Mouse (Mus musculus) neural tube, embryonic 11.5 days (tissue): ENCODE measurements around the gene Gmnn. TPM values are rescaled to one million over a fixed set of nuclear protein-coding genes. Genes with fewer than 3 reads are reported as not detected.

Source experiments
- ATAC-seq: fragments of 200-750 bp; cut with Nextera tagmentation; 2 replicates; pipeline ENCODE4 v1.8.0; 2017; ENCODE audit warnings: moderate number of reproducible peaks, mild to moderate bottlenecking, moderate TSS enrichment, moderate library complexity; ENCODE audit not compliant: insufficient read depth, low FRiP score, low TSS enrichment
- DNase-seq: peaks from one replicate; pipeline ENCODE4 v3.0.0-alpha.2; 2015; ENCODE audit warnings: low spot score
- H3K27ac ChIP-seq: fragments of 300-500 bp; sonication (generic); 2 replicates; pipeline ENCODE4 v1.5.1; 2014; ENCODE audit warnings: low read depth, mild to moderate bottlenecking, low read length
- H3K27me3 ChIP-seq: fragments of 300-500 bp; sonication (generic); 2 replicates; pipeline ENCODE4 v1.6.1; 2014; ENCODE audit warnings: mild to moderate bottlenecking, low read length, mixed read lengths; ENCODE audit not compliant: control insufficient read depth, insufficient read depth
- H3K36me3 ChIP-seq: fragments of 300-500 bp; sonication (generic); 2 replicates; pipeline ENCODE4 v1.6.1; 2014; ENCODE audit warnings: mild to moderate bottlenecking, low read length, moderate library complexity, mixed read lengths; ENCODE audit not compliant: control insufficient read depth, insufficient read depth
- H3K4me1 ChIP-seq: fragments of 300-500 bp; sonication (generic); 2 replicates; pipeline ENCODE4 v1.6.1; 2014; ENCODE audit warnings: low read length, mixed read lengths; ENCODE audit not compliant: control insufficient read depth, insufficient read depth
- H3K4me2 ChIP-seq: fragments of 300-500 bp; sonication (generic); 2 replicates; pipeline ENCODE4 v1.6.1; 2014; ENCODE audit warnings: low read depth, mild to moderate bottlenecking, moderate library complexity
- H3K4me3 ChIP-seq: fragments of 300-500 bp; sonication (generic); 2 replicates; pipeline ENCODE4 v1.5.1; 2014; ENCODE audit warnings: low read depth, low read length
- H3K9ac ChIP-seq: fragments of 300-500 bp; sonication (generic); 2 replicates; pipeline ENCODE4 v1.6.1; 2014; ENCODE audit warnings: mild to moderate bottlenecking, low read length
- H3K9me3 ChIP-seq: fragments of 300-500 bp; sonication (generic); 2 replicates; pipeline ENCODE4 v1.6.1; 2016; ENCODE audit warnings: low read length; ENCODE audit not compliant: control insufficient read depth
- WGBS: fragments of 180-500 bp; shearing (Covaris S2); extraction: QIAGEN DNeasy Blood & Tissue Kit; methylation state at CpG from one replicate; pipeline ENCODE4 v1.1.7; 2014; 5-methylcytosine and 5-hydroxymethylcytosine counted together
- polyA plus RNA-seq: library from polyadenylated mRNA; unstranded; fragments of >200 nt; fragmentation: Nextera tagmentation; extraction: Ambion mirVana; gene quantifications from 2 replicates; pipeline ENCODE4 v1.2.1, GENCODE M21; 2014

Gene Gmnn
- polyA plus RNA-seq, 1 experiment from 2014 or later: 110 TPM

GRCm38 (mm10) chr13:24799378-24799777, 37.7 kb upstream of the Gmnn start:
- H3K27ac ChIP-seq: no peak overlapping the region
- no peak overlapping the region for H3K9ac ChIP-seq
- H3K4me2 ChIP-seq: peak overlapping the region; percentile 63; the same call in 1 of the 2 replicates
- WGBS: 71% methylated on average over 5 of the region's 5 CpGs
- H3K36me3 ChIP-seq: no peaks in the 10 kb centered on the region
- H3K4me1 ChIP-seq: peaks cover 5% of the 10 kb centered on the region; the same call in 1 of the 2 replicates
- H3K27me3 ChIP-seq: no peaks in the 10 kb centered on the region
- no peaks in the 10 kb centered on the region for H3K9me3 ChIP-seq
- DNase-seq (no peak), ATAC-seq (no peak)
- no peak overlapping the region for H3K4me3 ChIP-seq

- Histone ChIP-seq H3K4me1 (peaks cover 5% of the 10 kb centered on the region; the same call in 1 of the 2 replicates), H3K4me3 (no peak overlapping the region), H3K36me3 (no peaks in the 10 kb centered on the region), H3K27ac (no peak overlapping the region), H3K27me3 (no peaks in the 10 kb centered on the region), H3K4me2 (no peak overlapping the region), H3K9me3 (no peaks in the 10 kb centered on the region), H3K9ac (no peak overlapping the region)
- ATAC-seq (no peak), DNase-seq (no peak)
- 97% methylated on average over 4 of the region's 4 CpGs for WGBS
Observed at GRCm38 (mm10) chr13:24798686-24799085, 37.0 kb upstream of the Gmnn start.

- no peak overlapping the region for H3K27ac ChIP-seq
- H3K4me3 ChIP-seq: no peak overlapping the region
- 91% methylated on average over 9 of the region's 9 CpGs for WGBS
- H3K36me3 ChIP-seq: no peaks in the 10 kb centered on the region
- H3K4me1 ChIP-seq: no peaks in the 10 kb centered on the region
- no peak for ATAC-seq
- no peak overlapping the region for H3K4me2 ChIP-seq
- no peak overlapping the region for H3K9ac ChIP-seq
- no peak for DNase-seq
- no peaks in the 10 kb centered on the region for H3K9me3 ChIP-seq
- no peaks in the 10 kb centered on the region for H3K27me3 ChIP-seq
Observed at GRCm38 (mm10) chr13:24792411-24793045, 30.8 kb upstream of the Gmnn start.

GRCm38 (mm10) chr13:24791349-24791748, 29.6 kb upstream of the Gmnn start:
- Histone ChIP-seq H3K4me2 (no peak overlapping the region), H3K9me3 (no peaks in the 10 kb centered on the region), H3K4me1 (no peaks in the 10 kb centered on the region), H3K36me3 (no peaks in the 10 kb centered on the region), H3K9ac (no peak overlapping the region), H3K27ac (no peak overlapping the region), H3K27me3 (no peaks in the 10 kb centered on the region), H3K4me3 (no peak overlapping the region)
- ATAC-seq: no peak
- DNase-seq: no peak
- 69% methylated on average over 2 of the region's 2 CpGs for WGBS

- no peaks in the 10 kb centered on the region for H3K4me1 ChIP-seq
- no peaks in the 10 kb centered on the region for H3K9me3 ChIP-seq
- WGBS: 90% methylated on average over 5 of the region's 5 CpGs
- ATAC-seq (no peak), DNase-seq (no peak)
- H3K9ac ChIP-seq: no peak overlapping the region
- H3K36me3 ChIP-seq: no peaks in the 10 kb centered on the region
- no peaks in the 10 kb centered on the region for H3K27me3 ChIP-seq
- H3K4me2 ChIP-seq: no peak overlapping the region
- no peak overlapping the region for H3K4me3 ChIP-seq
- H3K27ac ChIP-seq: no peak overlapping the region
Observed at GRCm38 (mm10) chr13:24787477-24787876, 25.8 kb upstream of the Gmnn start.

GRCm38 (mm10) chr13:24786014-24786490, 24.3 kb upstream of the Gmnn start:
- H3K4me2 ChIP-seq: no peak overlapping the region
- no peak overlapping the region for H3K4me3 ChIP-seq
- WGBS: 61% methylated on average over 11 of the region's 11 CpGs
- no peaks in the 10 kb centered on the region for H3K9me3 ChIP-seq
- ATAC-seq: no peak
- H3K27ac ChIP-seq: no peak overlapping the region
- H3K27me3 ChIP-seq: no peaks in the 10 kb centered on the region
- H3K4me1 ChIP-seq: no peaks in the 10 kb centered on the region
- H3K9ac ChIP-seq: no peak overlapping the region
- H3K36me3 ChIP-seq: no peaks in the 10 kb centered on the region
- no peak for DNase-seq

GRCm38 (mm10) chr13:24781916-24782315, 20.2 kb upstream of the Gmnn start:
- Histone ChIP-seq H3K36me3 (no peaks in the 10 kb centered on the region), H3K9ac (no peak overlapping the region), H3K4me1 (no peaks in the 10 kb centered on the region), H3K4me3 (no peak overlapping the region), H3K9me3 (no peaks in the 10 kb centered on the region), H3K27ac (no peak overlapping the region), H3K4me2 (no peak overlapping the region), H3K27me3 (no peaks in the 10 kb centered on the region)
- WGBS: 77% methylated on average over 5 of the region's 5 CpGs
- DNase-seq (no peak), ATAC-seq (no peak)

- Histone ChIP-seq H3K36me3 (no peaks in the 10 kb centered on the region), H3K4me1 (no peaks in the 10 kb centered on the region), H3K4me3 (no peak overlapping the region), H3K27me3 (no peaks in the 10 kb centered on the region), H3K27ac (no peak overlapping the region), H3K4me2 (no peak overlapping the region), H3K9me3 (no peaks in the 10 kb centered on the region), H3K9ac (no peak overlapping the region)
- ATAC-seq: no peak
- no peak for DNase-seq
- 83% methylated on average over 8 of the region's 8 CpGs for WGBS
Observed at GRCm38 (mm10) chr13:24778706-24779380, 17.1 kb upstream of the Gmnn start.

GRCm38 (mm10) chr13:24778026-24778425, 16.3 kb upstream of the Gmnn start:
- no peak overlapping the region for H3K4me3 ChIP-seq
- no peak overlapping the region for H3K27ac ChIP-seq
- DNase-seq: no peak
- 82% methylated on average over 2 of the region's 2 CpGs for WGBS
- H3K27me3 ChIP-seq: no peaks in the 10 kb centered on the region
- no peaks in the 10 kb centered on the region for H3K9me3 ChIP-seq
- H3K9ac ChIP-seq: no peak overlapping the region
- H3K4me1 ChIP-seq: no peaks in the 10 kb centered on the region
- no peak overlapping the region for H3K4me2 ChIP-seq
- no peak for ATAC-seq
- no peaks in the 10 kb centered on the region for H3K36me3 ChIP-seq
